Mouse (Mus musculus) right cerebral cortex, postnatal 25 days (tissue): Measurements from ENCODE around the gene Fbxo24.

Experiments used
- DNase-seq: peaks from one replicate; pipeline ENCODE4 v3.0.0; 2022

Gene Fbxo24

GRCm38 (mm10) chr5:137600281-137600618 lies 28.6 kb downstream of the Fbxo24 start:
- DNase-seq: no peak

GRCm38 (mm10) chr5:137599600-137599999 lies 29.2 kb downstream of the Fbxo24 start:
- DNase-seq: no peak

GRCm38 (mm10) chr5:137598100-137598826 lies 30.5 kb downstream of the Fbxo24 start:
- DNase-seq: no peak

GRCm38 (mm10) chr5:137597625-137598024 lies 31.2 kb downstream of the Fbxo24 start:
- no peak for DNase-seq

GRCm38 (mm10) chr5:137596601-137597261 lies 32.1 kb downstream of the Fbxo24 start:
- no peak for DNase-seq

GRCm38 (mm10) chr5:137595921-137596320 lies 32.9 kb downstream of the Fbxo24 start:
- no peak for DNase-seq

- no peak for DNase-seq
Measured at GRCm38 (mm10) chr5:137590507-137590906, 38.3 kb downstream of the Fbxo24 start.

- DNase-seq: peak; percentile 45
Measured at GRCm38 (mm10) chr5:137584976-137585375, 43.8 kb downstream of the Fbxo24 start.

- DNase-seq: peak; percentile 53
Measured at GRCm38 (mm10) chr5:137583670-137584169, 45.1 kb downstream of the Fbxo24 start.

- no peak for DNase-seq
Measured at GRCm38 (mm10) chr5:137582702-137583101, 46.1 kb downstream of the Fbxo24 start.

- no peak for DNase-seq
Measured at GRCm38 (mm10) chr5:137580246-137580645, 48.6 kb downstream of the Fbxo24 start.

- peak; percentile 69 for DNase-seq
Measured at GRCm38 (mm10) chr5:137574470-137574901, 54.3 kb downstream of the Fbxo24 start.

- DNase-seq: no peak
Measured at GRCm38 (mm10) chr5:137570691-137571586, 57.9 kb downstream of the Fbxo24 start.

GRCm38 (mm10) chr5:137570181-137570580 lies 58.6 kb downstream of the Fbxo24 start:
- DNase-seq: no peak

GRCm38 (mm10) chr5:137569665-137570064 lies 59.1 kb downstream of the Fbxo24 start, which contains the start of gene Tfr2:
TSS of gene Tfr2 (plus strand) at chr5:137569840.
- no peak for DNase-seq

- no peak for DNase-seq
Measured at GRCm38 (mm10) chr5:137569031-137569430, 59.8 kb downstream of the Fbxo24 start.

- DNase-seq: no peak
Measured at GRCm38 (mm10) chr5:137568223-137568798, 60.5 kb downstream of the Fbxo24 start.

- no peak for DNase-seq
Measured at GRCm38 (mm10) chr5:137566416-137566815, 62.4 kb downstream of the Fbxo24 start.

- no peak for DNase-seq
Measured at GRCm38 (mm10) chr5:137565744-137566143, 63.1 kb downstream of the Fbxo24 start.

GRCm38 (mm10) chr5:137562965-137563364 lies 65.8 kb downstream of the Fbxo24 start:
- no peak for DNase-seq
